Mouse (Mus musculus) bone marrow macrophage, adult 2 months (primary cell): ENCODE data around the gene Tgfb1i1.

Source experiments
- CTCF ChIP-seq: IDR thresholded peaks from 2 replicates; pipeline ENCODE4 v1.5.1; 2012; ENCODE audit warnings: low read depth, mild to moderate bottlenecking, low read length, moderate library complexity
- POLR2A ChIP-seq: IDR thresholded peaks from 2 replicates; pipeline ENCODE4 v1.6.1; 2012; ENCODE audit warnings: mild to moderate bottlenecking, low read depth, low read length, borderline replicate concordance

DNA sequence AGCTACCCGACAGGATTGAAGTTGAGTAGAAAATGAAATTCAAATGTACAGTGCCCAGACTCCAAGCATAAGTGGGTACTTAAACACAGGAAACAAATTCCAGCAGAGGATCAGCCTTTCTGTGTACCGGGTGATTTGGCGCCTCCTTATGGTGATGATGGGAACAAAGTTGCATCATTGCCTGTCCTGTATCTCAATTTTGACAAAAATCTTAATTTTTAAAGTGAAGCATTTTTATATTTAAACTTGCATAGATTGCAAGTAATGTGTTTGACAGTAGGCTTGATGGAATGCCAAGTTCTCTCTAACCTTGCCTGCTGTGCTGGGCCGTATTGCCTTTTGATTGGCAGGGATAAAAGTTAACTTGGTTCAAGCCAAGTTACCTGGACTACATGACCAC lies 7.6 kb upstream of the Tgfb1i1 start:
- TF ChIP-seq CTCF (no peak), POLR2A (no peak)
